Mouse (Mus musculus): ENCODE data around the gene Ift46.
"Not testable (repeated sequence)": the region's sequence is repeated elsewhere in the genome, so short reads cannot be mapped to it uniquely, and the experiment has no call there.

DNA sequence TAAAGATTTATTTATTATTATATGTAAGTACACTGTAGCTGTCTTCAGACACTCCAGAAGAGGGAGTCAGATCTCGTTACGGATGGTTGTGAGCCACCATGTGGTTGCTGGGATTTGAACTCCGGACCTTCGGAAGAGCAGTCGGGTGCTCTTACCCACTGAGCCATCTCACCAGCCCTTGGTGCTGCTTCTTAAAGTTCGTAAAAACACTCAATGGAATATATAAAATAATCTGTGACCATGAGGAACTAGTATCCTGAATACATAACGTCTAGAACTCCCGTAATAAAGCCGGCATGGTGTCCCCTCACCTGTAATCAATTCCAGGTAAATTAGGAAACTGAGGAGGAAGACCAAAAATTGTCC lies 304 bp downstream of the Ift46 start:
- TF ChIP-seq MAX (IDR thresholded peaks at IDR 0.05; ENCODE audit: low read depth); POLR2A (IDR thresholded peaks at IDR 0.05; ENCODE audit: insufficient read length, low read depth); USF1 (IDR thresholded peaks at IDR 0.05; ENCODE audit: low read depth); MYOG (IDR thresholded peaks at IDR 0.05; ENCODE audit: control insufficient read depth in 1 of 3, insufficient read depth in 1 of 3, insufficient read length in 2 of 3, low read depth in 2 of 3); TCF12 (IDR thresholded peaks at IDR 0.05; ENCODE audit: insufficient read depth, poor library complexity, severe bottlenecking); SRF (IDR thresholded peaks at IDR 0.05; ENCODE audit: control insufficient read depth, insufficient read length, low read depth); TCF3 (IDR thresholded peaks at IDR 0.05; ENCODE audit: insufficient read length, low read depth); E2F4 (IDR thresholded peaks at IDR 0.05; ENCODE audit: insufficient read depth); REST (IDR thresholded peaks at IDR 0.05; ENCODE audit: insufficient read depth, insufficient read length); POLR2AphosphoS2 (IDR thresholded peaks at IDR 0.05; ENCODE audit: insufficient read length, low read depth); MYOD1 (IDR thresholded peaks at IDR 0.05; ENCODE audit: control insufficient read depth in 1 of 3, insufficient read length in 2 of 3, low read depth in 2 of 3): not testable (repeated sequence)
